Mouse (Mus musculus) thymus, adult 2 months (tissue): ENCODE results near the gene Gm10842.

Experiments
- CTCF ChIP-seq: fragments of 200-500 bp; IDR thresholded peaks from 2 replicates; pipeline ENCODE4 v1.5.1; 2012; ENCODE audit warnings: mild to moderate bottlenecking, control low read depth, low read length, moderate library complexity, borderline replicate concordance; ENCODE audit not compliant: control insufficient read depth, poor library complexity, insufficient read depth; ENCODE audit errors: extremely low read depth
- POLR2A ChIP-seq: fragments of 200-500 bp; IDR thresholded peaks from 2 replicates; pipeline ENCODE4 v1.6.1; 2012; ENCODE audit warnings: mild to moderate bottlenecking, low read length, control low read depth, moderate library complexity; ENCODE audit not compliant: control insufficient read depth, poor library complexity, insufficient read depth; ENCODE audit errors: extremely low read depth

- TF ChIP-seq POLR2A (no peak), CTCF (no peak)
Observed at GRCm38 (mm10) chr11:105161411-105161810, 14.7 kb downstream of the Gm10842 start.
